8 mouse cellular contexts compared by ENCODE assay signal in genomic region chr11:86356007-86356853, GRCm38 (mm10). TPM values are rescaled to one million over a fixed set of nuclear protein-coding genes. Genes with fewer than 3 reads are reported as not detected.
DNase-seq lines count a peak whose midpoint lies in the region; ATAC-seq and TF ChIP-seq lines count a peak whose summit lies in the region.

No protein-coding gene starts in this region.

- H3K27me3 ChIP-seq in hindbrain, embryonic 11.5 days (ENCODE audit: control insufficient read depth, insufficient read depth, low read length), result no peaks in the 10 kb centered on the region

- no peak overlapping the region for H3K27ac ChIP-seq in cortical plate, adult 2 months (ENCODE audit: insufficient read depth, low read length)
- no peak overlapping the region for H3K27ac ChIP-seq in hindbrain, embryonic 11.5 days (ENCODE audit: low read depth, low read length)

- H3K4me3 ChIP-seq in cortical plate, adult 2 months (ENCODE audit: insufficient read depth, low read length), result peak overlapping the region; percentile 81; the same call in 1 of the 2 replicates
- H3K4me3 ChIP-seq in hindbrain, embryonic 11.5 days (ENCODE audit: low read depth, low read length), result peak overlapping the region; percentile 96

- DNase-seq in spleen, adult 12 weeks (ENCODE audit: low spot score), result peak; percentile 3
- no peak for DNase-seq in spleen, adult 18-20 months
- DNase-seq in hindbrain, embryonic 11.5 days (ENCODE audit: low spot score), result peak; percentile 22
- no peak for DNase-seq in gastrocnemius, postnatal 14 days
- DNase-seq in layer of hippocampus, adult 8-10 months (ENCODE audit: low spot score in 2 of 2), result no peak
- no peak for DNase-seq in cerebellum, postnatal 25 days

- no peak for TF ChIP-seq POLR2A in cortical plate, adult 2 months (IDR thresholded peaks at IDR 0.05; ENCODE audit: extremely low read depth, insufficient read depth, low read length)

- no peak for ATAC-seq in hindbrain, embryonic 11.5 days (ENCODE audit: low FRiP score)
- ATAC-seq in megakaryocyte progenitor cell, adult 5-6 weeks (replicated peaks; ENCODE audit: poor library complexity), result peak; percentile 54

- H3K9ac ChIP-seq in hindbrain, embryonic 11.5 days (ENCODE audit: low read depth, low read length), result peak overlapping the region; percentile 97

- intact Hi-C loops in gastrocnemius, postnatal 14 days (cut with DNase I; ENCODE audit: low total_unique reads), result no loop called here

- H3K36me3 ChIP-seq in hindbrain, embryonic 11.5 days (ENCODE audit: control insufficient read depth, insufficient read depth, low read length), result no peaks in the 10 kb centered on the region

- 24% methylated on average over 13 of the region's 13 CpGs for WGBS in hindbrain, embryonic 11.5 days

- no peaks in the 10 kb centered on the region for H3K9me3 ChIP-seq in hindbrain, embryonic 11.5 days (ENCODE audit: control insufficient read depth, low read length)

- H3K4me1 ChIP-seq in cortical plate, adult 2 months (ENCODE audit: control insufficient read depth, insufficient read depth, low read length), result peaks cover 10% of the 10 kb centered on the region
- peaks cover 3% of the 10 kb centered on the region for H3K4me1 ChIP-seq in hindbrain, embryonic 11.5 days (replicated peaks; ENCODE audit: control insufficient read depth, insufficient read depth, low read length)

- peak overlapping the region; percentile 69 for H3K4me2 ChIP-seq in hindbrain, embryonic 11.5 days (replicated peaks; ENCODE audit: low read depth, low read length)

- TF ChIP-seq CTCF in cortical plate, adult 2 months (IDR thresholded peaks at IDR 0.05; ENCODE audit: extremely low read depth, insufficient read depth, low read length), result no peak

RNA-seq across cellular contexts. Expression of gene Med13, which starts 1.2 kb away (rescaled TPM):
- 18.1 and 19.8 TPM in 2 replicates for polyA plus RNA-seq in cortical plate, adult 2 months (2012; rRNA removed)
- 13.3 and 17.4 TPM in 2 replicates for polyA plus RNA-seq in hindbrain, embryonic 11.5 days (2014; fragmentation: Nextera tagmentation; extraction: Ambion mirVana)
- total RNA-seq in megakaryocyte progenitor cell, adult 5-6 weeks (2015), result 52.0 and 54.5 TPM in 2 replicates
- total RNA-seq in megakaryocyte progenitor cell, adult 5-6 weeks (2017), result 46.1 and 47.8 TPM in 2 replicates
- 10 to 100 TPM; 33.6 to 35.2 TPM for total RNA-seq in gastrocnemius, postnatal 14 days (2021)
- total RNA-seq in layer of hippocampus, adult 8-10 months (2022), result 10 to 100 TPM; 49.1 to 85.1 (median 57.2) TPM

Comparison
In these comparisons a context has a peak if more than half of its experiments do, and no peak if none do; other contexts are left out.
1. DNase-seq: peak in spleen, adult 12 weeks (single experiment) and hindbrain, embryonic 11.5 days (single experiment); none in spleen, adult 18-20 months (0 of 2), gastrocnemius, postnatal 14 days (single experiment), layer of hippocampus, adult 8-10 months (0 of 2) and cerebellum, postnatal 25 days (0 of 2).